Mouse (Mus musculus) spleen, adult 2 months (tissue): ENCODE results near the gene Erc2.

Experiments
- CTCF ChIP-seq: fragments of 200-500 bp; IDR thresholded peaks from 2 replicates; pipeline ENCODE4 v1.5.1; 2011; ENCODE audit warnings: mild to moderate bottlenecking, inconsistent platforms; ENCODE audit not compliant: insufficient read depth, insufficient read length, insufficient replicate concordance; ENCODE audit errors: extremely low read depth
- POLR2A ChIP-seq: fragments of 200-500 bp; IDR thresholded peaks from 2 replicates; pipeline ENCODE4 v1.6.1; 2011; ENCODE audit warnings: low read depth, low read length, inconsistent platforms

GRCm38 (mm10) chr14:28262706-28263105 lies 640.5 kb downstream of the Erc2 start:
- TF ChIP-seq CTCF (no peak), POLR2A (no peak)
